Mouse (Mus musculus) limb, embryonic 12.5 days (tissue): Measurements from ENCODE around the gene Ubqln2. TPM values are rescaled to one million over a fixed set of nuclear protein-coding genes. Genes with fewer than 3 reads are reported as not detected.

Experiments
- polyA plus RNA-seq: library from polyadenylated mRNA; unstranded; fragments of >200 nt; fragmentation: Nextera tagmentation; extraction: Ambion mirVana; gene quantifications from 2 replicates; pipeline ENCODE4 v1.2.1, GENCODE M21; 2016

Gene Ubqln2
- polyA plus RNA-seq, 1 experiment from 2014 or later = 27.3 TPM

Other genes starting within 250 kb of the Ubqln2 start
- not detected in 2 replicates for gene Cypt3, start 60.4 kb downstream of the Ubqln2 start, polyA plus RNA-seq
- gene Kctd12b, start 198.2 kb downstream of the Ubqln2 start, polyA plus RNA-seq = 5.3 and 6.5 TPM in 2 replicates
- gene Nbdy, start 225.4 kb downstream of the Ubqln2 start, polyA plus RNA-seq = 97.3 and 98.4 TPM in 2 replicates